Mouse (Mus musculus) heart, adult 2 months (tissue): ENCODE data around the gene March8.

Source experiments
- CTCF ChIP-seq: fragments of 200-600 bp; IDR thresholded peaks from 2 replicates; pipeline ENCODE4 v1.8.1; 2022; ENCODE audit warnings: antibody characterized with exemption, mild to moderate bottlenecking, moderate library complexity
- POLR2A ChIP-seq: fragments of 200-500 bp; IDR thresholded peaks from 2 replicates; pipeline ENCODE4 v1.6.1; 2011; ENCODE audit warnings: mild to moderate bottlenecking, low read depth, low read length, control low read depth; ENCODE audit not compliant: insufficient read depth

- TF ChIP-seq CTCF, result no peak
- TF ChIP-seq POLR2A, result no peak
These were observed 47.6 kb downstream of the March8 start for GRCm38 (mm10) chr6:116385194-116386044.
